Mouse (Mus musculus) hindbrain, embryonic 14.5 days (tissue): ENCODE data around the gene Zfp46. TPM values are rescaled to one million over a fixed set of nuclear protein-coding genes. Genes with fewer than 3 reads are reported as not detected.

ENCODE experiments used
- ATAC-seq: fragments of 200-750 bp; cut with Nextera tagmentation; 2 replicates; pipeline ENCODE4 v1.8.0; 2017; ENCODE audit warnings: moderate number of reproducible peaks, mild to moderate bottlenecking, moderate TSS enrichment, moderate library complexity; ENCODE audit not compliant: low FRiP score
- DNase-seq: peaks from one replicate; pipeline ENCODE4 v3.0.0-alpha.2; 2015; ENCODE audit warnings: low spot score
- H3K27ac ChIP-seq: fragments of 300-500 bp; sonication (generic); 2 replicates; pipeline ENCODE4 v1.5.1; 2014; ENCODE audit warnings: mild to moderate bottlenecking, moderate library complexity
- H3K27me3 ChIP-seq: fragments of 300-500 bp; sonication (generic); 2 replicates; pipeline ENCODE4 v1.6.1; 2014; ENCODE audit warnings: mild to moderate bottlenecking, low read length, mixed read lengths; ENCODE audit not compliant: control insufficient read depth, insufficient read depth
- H3K36me3 ChIP-seq: fragments of 300-500 bp; sonication (generic); replicated peaks from 2 replicates; pipeline ENCODE4 v1.6.1; 2014; ENCODE audit not compliant: control insufficient read depth, insufficient read depth
- H3K4me1 ChIP-seq: fragments of 300-500 bp; sonication (generic); replicated peaks from 2 replicates; pipeline ENCODE4 v1.6.1; 2014; ENCODE audit warnings: antibody characterized with exemption, low read length, mixed read lengths; ENCODE audit not compliant: control insufficient read depth, insufficient read depth
- H3K4me2 ChIP-seq: fragments of 300-500 bp; sonication (generic); replicated peaks from 2 replicates; pipeline ENCODE4 v1.6.1; 2014; ENCODE audit warnings: mild to moderate bottlenecking, moderate library complexity
- H3K4me3 ChIP-seq: fragments of 300-500 bp; sonication (generic); replicated peaks from 2 replicates; pipeline ENCODE4 v1.5.1; 2014; ENCODE audit warnings: mild to moderate bottlenecking, low read length
- H3K9ac ChIP-seq: fragments of 300-500 bp; sonication (generic); 2 replicates; pipeline ENCODE4 v1.6.1; 2014
- H3K9me3 ChIP-seq: fragments of 300-500 bp; sonication (generic); 2 replicates; pipeline ENCODE4 v1.6.1; 2016; ENCODE audit warnings: low read length; ENCODE audit not compliant: control insufficient read depth
- WGBS: fragments of 180-500 bp; shearing (Covaris S2); extraction: QIAGEN DNeasy Blood & Tissue Kit; methylation state at CpG from one replicate; pipeline ENCODE4 v1.1.7; 2014; 5-methylcytosine and 5-hydroxymethylcytosine counted together
- polyA plus RNA-seq: library from polyadenylated mRNA; unstranded; fragments of >200 nt; fragmentation: Nextera tagmentation; extraction: Ambion mirVana; gene quantifications from 2 replicates; pipeline ENCODE4 v1.2.1, GENCODE M21; 2014

Gene Zfp46
- polyA plus RNA-seq, 1 experiment from 2014 or later, result 39.8 TPM

DNA sequence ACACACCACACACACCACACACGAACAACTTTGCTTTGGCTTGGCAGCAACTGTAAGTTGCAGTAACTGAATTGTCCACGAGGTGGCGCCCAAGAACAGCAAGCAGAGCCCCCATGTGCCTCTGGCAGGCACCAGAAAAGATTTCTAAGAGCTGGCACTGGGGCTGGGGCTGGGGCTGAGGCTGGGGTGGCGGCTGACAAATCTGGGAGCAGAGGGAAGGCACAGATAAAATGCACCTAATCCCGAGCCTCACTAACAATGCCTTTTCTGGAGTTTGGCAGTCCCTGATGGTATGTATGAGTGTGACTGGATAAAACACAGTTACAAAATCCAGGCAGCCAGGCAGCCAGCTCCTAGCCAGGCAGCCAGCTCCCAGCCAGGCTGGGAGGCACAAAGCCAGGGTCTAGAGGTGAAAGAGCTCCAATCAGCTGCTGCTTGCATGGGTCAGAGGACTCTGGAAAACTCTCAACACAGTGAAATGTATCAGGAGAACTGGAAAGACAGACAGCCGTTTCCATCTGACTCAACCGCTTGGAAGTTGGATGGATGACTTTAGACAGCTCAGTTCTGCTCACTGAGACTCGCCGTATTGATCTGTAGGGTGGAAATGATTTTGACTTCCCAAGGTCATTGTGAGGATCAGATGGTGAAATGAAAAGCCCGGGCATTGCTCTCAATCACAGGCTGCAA lies 23.8 kb upstream of the Zfp46 start:
- WGBS, result 42% methylated on average over 10 of the region's 10 CpGs
- no peak overlapping the region for H3K4me3 ChIP-seq
- H3K9ac ChIP-seq, result no peak overlapping the region
- ATAC-seq (no peak; the same call in 1 of the 2 replicates), DNase-seq (peak; percentile 92)
- H3K36me3 ChIP-seq, result no peaks in the 10 kb centered on the region
- H3K4me2 ChIP-seq, result no peak overlapping the region
- H3K9me3 ChIP-seq, result no peaks in the 10 kb centered on the region
- no peaks in the 10 kb centered on the region for H3K27me3 ChIP-seq
- H3K27ac ChIP-seq, result no peak overlapping the region
- no peaks in the 10 kb centered on the region for H3K4me1 ChIP-seq

DNA sequence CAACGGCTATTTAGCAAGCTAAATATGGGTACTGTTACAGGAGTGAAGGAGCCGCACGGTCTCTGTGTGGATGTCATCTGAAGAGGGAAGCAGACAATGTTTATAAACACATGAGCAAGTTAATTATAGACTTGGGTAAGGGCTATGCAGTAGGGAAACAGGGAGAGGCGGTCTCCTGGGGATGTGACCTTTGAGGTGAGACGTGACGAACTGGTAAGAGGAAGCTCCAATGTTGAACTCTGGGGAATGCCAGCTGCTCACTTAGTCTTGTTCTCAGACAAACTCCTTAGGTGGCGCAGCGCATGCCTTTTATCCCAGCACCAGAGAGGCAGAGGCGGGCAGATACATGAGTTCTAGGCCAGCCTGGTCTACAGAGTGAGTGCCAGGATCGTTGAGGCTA lies 22.6 kb upstream of the Zfp46 start:
- WGBS, result 83% methylated on average over 10 of the region's 10 CpGs
- H3K27me3 ChIP-seq, result no peaks in the 10 kb centered on the region
- H3K4me1 ChIP-seq, result no peaks in the 10 kb centered on the region
- no peak overlapping the region for H3K9ac ChIP-seq
- H3K4me2 ChIP-seq, result no peak overlapping the region
- no peak overlapping the region for H3K4me3 ChIP-seq
- no peak for DNase-seq
- no peaks in the 10 kb centered on the region for H3K9me3 ChIP-seq
- no peak for ATAC-seq
- H3K27ac ChIP-seq, result no peak overlapping the region
- H3K36me3 ChIP-seq, result no peaks in the 10 kb centered on the region

DNA sequence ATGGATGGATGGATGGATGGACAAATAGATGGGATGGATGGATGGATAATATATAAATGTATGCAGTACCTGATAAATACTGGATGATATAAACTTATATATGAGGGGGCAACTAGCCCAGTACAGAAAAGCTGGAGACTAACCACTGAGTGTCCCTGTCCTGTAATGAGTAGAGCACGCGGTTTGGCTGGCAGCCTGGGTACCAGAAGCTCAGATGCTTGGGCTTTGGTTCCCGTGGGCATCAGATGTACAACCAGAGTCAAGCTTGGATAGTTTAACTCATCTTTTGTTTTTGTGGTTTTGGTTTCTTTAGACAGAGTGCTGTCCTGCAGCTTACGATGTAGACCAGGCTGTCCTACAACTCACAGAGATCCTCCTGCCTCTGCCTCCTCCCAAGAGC lies 20.9 kb upstream of the Zfp46 start:
- Histone ChIP-seq H3K27me3 (no peaks in the 10 kb centered on the region), H3K36me3 (no peaks in the 10 kb centered on the region), H3K9ac (no peak overlapping the region), H3K27ac (no peak overlapping the region), H3K4me2 (no peak overlapping the region), H3K4me1 (no peaks in the 10 kb centered on the region), H3K9me3 (no peaks in the 10 kb centered on the region), H3K4me3 (no peak overlapping the region)
- ATAC-seq (no peak), DNase-seq (no peak)
- WGBS, result 96% methylated on average over 4 of the region's 4 CpGs

DNA sequence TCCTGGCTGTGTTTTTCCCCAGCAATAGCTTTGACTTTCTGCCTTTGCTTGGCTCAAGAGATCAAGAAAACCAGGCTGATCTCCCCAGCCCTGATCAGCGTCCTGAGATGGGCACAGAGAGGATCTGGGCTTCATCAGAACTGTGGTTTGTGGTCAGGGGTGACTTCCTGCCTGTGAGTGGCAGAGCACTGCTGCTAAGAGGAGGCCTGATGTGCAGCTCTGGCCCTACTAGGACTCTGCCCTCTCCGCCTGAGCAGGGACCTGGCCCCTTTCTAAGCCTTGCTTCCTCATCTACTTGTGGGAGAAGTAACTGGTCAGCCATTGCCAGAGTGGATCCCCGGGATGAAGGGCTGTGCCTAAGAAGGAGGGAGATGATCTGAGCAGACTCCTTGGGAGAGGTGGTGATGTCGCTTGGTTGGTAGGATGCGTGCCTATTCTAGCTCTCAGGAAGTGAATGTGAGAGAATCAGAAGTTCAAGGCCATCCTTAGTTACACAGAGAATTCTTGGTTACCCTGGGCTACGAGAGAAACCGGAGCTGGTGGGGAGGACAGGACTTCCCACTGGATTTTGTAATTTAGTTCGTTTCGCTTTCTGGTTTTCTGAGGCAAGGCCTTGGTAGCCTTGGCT lies 17.7 kb upstream of the Zfp46 start:
- no peak overlapping the region for H3K4me2 ChIP-seq
- no peaks in the 10 kb centered on the region for H3K27me3 ChIP-seq
- H3K9me3 ChIP-seq, result no peaks in the 10 kb centered on the region
- no peaks in the 10 kb centered on the region for H3K4me1 ChIP-seq
- WGBS, result 88% methylated on average over 9 of the region's 9 CpGs
- H3K27ac ChIP-seq, result no peak overlapping the region
- no peak overlapping the region for H3K4me3 ChIP-seq
- ATAC-seq (no peak), DNase-seq (no peak)
- H3K36me3 ChIP-seq, result no peaks in the 10 kb centered on the region
- H3K9ac ChIP-seq, result no peak overlapping the region

DNA sequence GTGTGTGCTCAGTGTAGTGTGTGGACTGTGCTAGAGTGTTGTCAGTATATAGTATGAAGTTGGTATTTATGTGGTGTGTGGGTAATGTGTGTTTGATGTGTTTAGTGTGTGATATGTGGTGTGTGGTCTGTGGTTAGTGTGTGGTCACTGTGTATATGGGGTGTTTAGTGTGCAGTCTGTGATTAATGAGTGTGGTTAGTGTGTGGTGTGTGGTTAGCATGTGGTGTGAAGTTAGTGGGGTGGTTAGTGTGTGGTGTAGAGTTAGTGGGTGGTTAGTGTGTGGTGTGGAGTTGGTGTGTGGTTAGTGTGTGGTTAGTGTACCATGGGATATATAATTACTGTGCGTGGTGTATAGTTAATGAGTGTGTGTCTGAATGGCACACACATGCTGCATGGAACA lies 15.6 kb upstream of the Zfp46 start:
- Histone ChIP-seq H3K4me3 (no peak overlapping the region), H3K27ac (no peak overlapping the region), H3K4me1 (no peaks in the 10 kb centered on the region), H3K27me3 (no peaks in the 10 kb centered on the region), H3K9me3 (peaks cover 9% of the 10 kb centered on the region; the same call in 1 of the 2 replicates), H3K4me2 (no peak overlapping the region), H3K9ac (no peak overlapping the region), H3K36me3 (no peaks in the 10 kb centered on the region)
- DNase-seq (no peak), ATAC-seq (no peak)
- 94% methylated on average over 1 of the region's 1 CpGs for WGBS

DNA sequence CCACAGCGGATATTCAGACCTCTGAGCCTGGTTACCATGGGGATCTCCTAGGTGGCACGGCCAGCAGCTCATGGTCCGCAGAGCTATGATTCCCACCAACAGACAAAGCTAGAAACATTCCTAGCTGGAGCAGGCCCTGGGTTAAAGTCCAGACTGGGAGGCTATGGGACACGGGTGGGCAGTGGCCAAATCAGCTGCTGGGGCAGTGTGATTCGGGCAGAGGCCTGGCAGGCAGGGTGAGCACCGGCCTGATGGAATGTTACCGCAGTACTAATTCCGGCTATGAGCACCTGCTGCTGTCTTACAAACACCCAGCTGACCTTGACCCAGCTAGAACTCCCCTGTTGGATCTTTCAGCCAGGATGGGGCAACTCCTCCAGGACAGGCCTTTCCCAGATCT lies 13.8 kb upstream of the Zfp46 start:
- H3K9ac ChIP-seq, result no peak overlapping the region
- H3K27me3 ChIP-seq, result no peaks in the 10 kb centered on the region
- 80% methylated on average over 8 of the region's 8 CpGs for WGBS
- H3K36me3 ChIP-seq, result no peaks in the 10 kb centered on the region
- no peak overlapping the region for H3K4me3 ChIP-seq
- ATAC-seq, result no peak
- peaks cover 9% of the 10 kb centered on the region; the same call in 1 of the 2 replicates for H3K9me3 ChIP-seq
- no peak overlapping the region for H3K27ac ChIP-seq
- H3K4me1 ChIP-seq, result no peaks in the 10 kb centered on the region
- DNase-seq, result no peak
- H3K4me2 ChIP-seq, result no peak overlapping the region

DNA sequence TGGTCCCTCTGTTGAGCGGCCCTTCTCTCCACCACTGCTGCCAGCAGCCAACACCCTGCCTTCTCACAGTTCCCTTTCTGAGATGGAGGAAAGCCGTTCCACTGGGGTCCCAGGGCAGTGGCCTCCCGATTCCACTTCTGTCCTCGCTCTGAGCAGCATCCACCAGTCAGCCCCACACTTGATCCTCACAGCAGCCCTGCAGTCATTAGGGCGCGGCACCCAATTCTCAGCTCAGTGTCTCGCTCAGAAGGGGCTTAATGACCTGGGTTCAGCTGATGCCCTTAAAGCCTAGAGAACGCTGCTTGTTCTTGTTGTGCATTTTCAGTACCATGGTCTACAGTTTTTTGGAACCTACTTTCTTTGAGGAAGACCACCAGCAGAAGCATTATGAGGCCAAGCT lies 3.4 kb upstream of the Zfp46 start:
- Histone ChIP-seq H3K27me3 (no peaks in the 10 kb centered on the region), H3K9me3 (no peaks in the 10 kb centered on the region), H3K27ac (no peak overlapping the region), H3K4me3 (no peak overlapping the region), H3K9ac (no peak overlapping the region), H3K4me2 (no peak overlapping the region), H3K4me1 (peaks cover 18% of the 10 kb centered on the region), H3K36me3 (no peaks in the 10 kb centered on the region)
- ATAC-seq (no peak), DNase-seq (no peak)
- WGBS, result 90% methylated on average over 8 of the region's 8 CpGs

DNA sequence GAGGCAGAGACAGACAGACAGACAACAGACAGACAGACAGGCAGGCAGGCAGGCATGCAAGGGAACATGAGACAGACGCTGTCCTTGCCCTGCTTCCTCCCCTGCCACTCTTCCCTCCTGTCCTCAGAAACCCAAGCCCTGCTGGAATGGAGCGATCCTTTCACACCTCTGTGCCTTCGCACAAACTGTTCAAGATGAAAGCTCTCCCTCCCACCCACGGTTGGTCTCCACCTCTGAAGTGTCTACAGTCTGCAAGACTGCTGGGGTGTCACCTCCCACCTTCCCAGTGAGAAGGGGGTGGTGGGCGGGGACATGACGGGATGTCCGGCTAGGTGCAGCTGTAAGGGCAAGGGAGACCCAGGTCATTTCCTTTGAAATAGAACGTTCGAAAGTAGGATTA lies 2.9 kb upstream of the Zfp46 start:
- H3K9ac ChIP-seq, result no peak overlapping the region
- 65% methylated on average over 9 of the region's 9 CpGs for WGBS
- no peaks in the 10 kb centered on the region for H3K27me3 ChIP-seq
- H3K27ac ChIP-seq, result no peak overlapping the region
- H3K4me3 ChIP-seq, result no peak overlapping the region
- H3K4me1 ChIP-seq, result peaks cover 19% of the 10 kb centered on the region
- H3K4me2 ChIP-seq, result no peak overlapping the region
- ATAC-seq, result no peak
- H3K9me3 ChIP-seq, result no peaks in the 10 kb centered on the region
- DNase-seq, result no peak
- no peaks in the 10 kb centered on the region for H3K36me3 ChIP-seq

DNA sequence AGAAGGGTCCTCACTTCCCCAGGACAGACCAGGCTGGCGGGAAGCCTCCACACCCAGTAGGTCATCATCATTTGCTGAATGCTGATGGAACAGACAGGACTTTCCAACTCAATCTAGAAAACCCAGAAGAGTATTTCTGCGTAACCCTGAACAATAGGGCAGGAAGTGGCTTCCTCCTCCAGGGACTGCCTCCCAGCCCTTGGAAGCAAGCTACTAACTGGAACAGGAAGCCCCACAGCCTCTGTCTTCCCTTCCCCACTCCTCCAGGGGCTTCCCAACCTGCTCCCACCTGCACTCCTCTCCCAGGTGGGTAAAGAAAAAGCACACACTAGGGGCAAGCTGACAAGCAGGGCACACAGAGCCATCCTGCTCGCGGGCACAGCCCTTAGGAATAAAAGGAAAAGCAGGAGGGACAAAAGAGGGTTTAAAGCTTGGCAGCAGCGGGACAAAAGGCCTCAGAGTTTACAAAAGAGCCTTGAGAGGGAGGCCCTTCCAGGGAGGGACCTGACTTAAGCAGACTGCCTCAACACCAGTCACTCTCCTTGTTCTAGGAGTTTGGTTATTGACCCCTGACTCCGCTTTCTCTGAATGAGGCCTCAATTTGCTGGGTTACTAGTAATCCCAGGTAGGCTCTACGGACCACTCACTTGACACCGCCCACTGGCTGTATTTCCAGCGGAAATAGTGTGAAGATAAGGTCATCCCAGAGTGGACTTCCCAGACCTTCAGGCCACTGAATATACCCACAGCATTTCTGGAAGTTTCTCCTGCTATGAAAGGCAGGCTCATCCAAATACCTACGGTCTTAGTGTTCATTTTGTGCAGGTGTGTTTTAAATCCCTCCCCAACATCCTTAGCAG lies 1.6 kb upstream of the Zfp46 start:
- ATAC-seq, result no peak
- no peak overlapping the region for H3K9ac ChIP-seq
- H3K9me3 ChIP-seq, result no peaks in the 10 kb centered on the region
- H3K4me1 ChIP-seq, result peaks cover 30% of the 10 kb centered on the region
- H3K36me3 ChIP-seq, result peaks cover 6% of the 10 kb centered on the region; the same call in 1 of the 2 replicates
- no peak overlapping the region for H3K4me3 ChIP-seq
- 17% methylated on average over 10 of the region's 10 CpGs for WGBS
- no peaks in the 10 kb centered on the region for H3K27me3 ChIP-seq
- no peak for DNase-seq
- H3K4me2 ChIP-seq, result no peak overlapping the region
- H3K27ac ChIP-seq, result peak overlapping the region; percentile 90; the same call in 1 of the 2 replicates
